Mouse (Mus musculus): ENCODE data around the gene Gm9. TPM values are rescaled to one million over a fixed set of nuclear protein-coding genes. Genes with fewer than 3 reads are reported as not detected.
"Not testable (repeated sequence)": the region's sequence is repeated elsewhere in the genome, so short reads cannot be mapped to it uniquely, and the experiment has no call there.

Gene Gm9
- polyA plus RNA-seq, 1 experiment from 2014 or later = not detected

DNA sequence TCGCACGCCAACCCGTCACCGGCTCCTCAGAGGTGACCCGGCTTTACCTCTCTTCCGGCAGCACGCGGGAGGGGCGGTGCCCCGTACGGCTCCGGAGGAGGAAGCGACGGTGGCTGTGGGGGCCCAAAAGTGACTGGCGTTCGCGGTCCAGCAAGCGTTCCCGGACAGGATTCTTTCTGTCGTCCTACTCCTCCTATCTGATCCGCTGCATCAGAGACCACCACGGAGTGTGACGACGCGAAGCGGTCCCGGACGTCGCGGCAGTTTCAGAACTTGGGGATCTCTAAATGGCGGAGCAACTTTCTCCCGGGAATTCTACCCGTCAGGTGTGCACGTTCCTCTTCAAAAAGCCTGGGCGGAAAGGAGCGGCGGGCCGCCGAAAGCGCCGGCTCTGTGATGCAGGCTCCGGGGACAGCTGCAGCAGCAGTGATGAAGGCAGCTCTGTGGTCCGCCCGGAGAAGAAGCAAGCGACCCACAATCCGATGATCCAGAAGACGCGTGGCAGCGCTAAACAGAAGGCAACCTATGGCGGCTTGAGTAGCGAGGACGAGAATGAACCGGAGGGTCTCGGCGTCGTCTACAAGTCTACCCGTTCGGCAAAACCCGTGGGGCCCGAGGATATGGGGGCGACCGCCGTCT, 19.6 kb downstream of the Gm9 start, which contains the start of the genes Ndufa1 and Rnf113a1:
Ndufa1 (minus strand) TSS at position 59 of the 639 bp plus-strand sequence.
Rnf113a1 (plus strand) TSS at position 141 of the 639 bp plus-strand sequence.
- Histone ChIP-seq H3K9ac (ENCODE audit: low read depth, low read length) (peak within 1 kb of the TSS; percentile 55), H3K4me1 (replicated peaks; ENCODE audit: insufficient read depth, low read length) (no peaks in the 10 kb centered on the region), H3K4me3 (replicated peaks; ENCODE audit: low read depth, low read length) (peak within 1 kb of the TSS; percentile 50), H3K4me2 (ENCODE audit: low read length) (peak within 1 kb of the TSS; percentile 68), H3K27me3 (ENCODE audit: insufficient read depth, low read length) (no peaks in the 10 kb centered on the region), H3K9me3 (replicated peaks; ENCODE audit: low read length) (no peaks in the 10 kb centered on the region), H3K27ac (peak within 1 kb of the TSS; percentile 57), H3K36me3 (ENCODE audit: insufficient read depth, low read length) (no peaks in the 10 kb centered on the region)
- ATAC-seq (replicated peaks; ENCODE audit: low FRiP score, low read depth) (peak; percentile 94), DNase-seq (ENCODE audit: low spot score) (peak; percentile 82)
- TF ChIP-seq CTCF (IDR thresholded peaks at IDR 0.05; ENCODE audit: low read depth) = no peak
- 20% methylated on average over 63 of the region's 63 CpGs for WGBS

DNA sequence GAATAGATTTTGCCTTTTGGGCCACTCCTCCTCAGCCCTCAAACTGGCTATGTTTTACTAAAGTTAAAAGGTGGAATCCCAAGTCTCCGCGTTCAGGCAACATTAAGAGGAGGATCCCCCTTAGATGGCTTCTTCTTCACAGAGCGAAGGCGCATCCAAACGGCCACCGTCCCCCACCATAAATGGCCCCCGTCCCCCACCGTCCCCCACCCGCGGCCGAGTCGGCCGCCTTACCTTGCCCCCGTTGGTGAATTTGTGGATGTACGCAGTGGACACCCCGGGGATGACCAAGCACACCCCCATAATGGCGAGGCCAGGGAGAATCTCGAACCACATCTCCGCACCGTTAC, 20.1 kb downstream of the Gm9 start:
- H3K4me2 ChIP-seq (ENCODE audit: low read length) = peak overlapping the region; percentile 68
- peak overlapping the region; percentile 55 for H3K9ac ChIP-seq (ENCODE audit: low read depth, low read length)
- peak overlapping the region; percentile 50 for H3K4me3 ChIP-seq (replicated peaks; ENCODE audit: low read depth, low read length)
- no peak for TF ChIP-seq CTCF (IDR thresholded peaks at IDR 0.05; ENCODE audit: low read depth)
- DNase-seq (ENCODE audit: low spot score) (peak; percentile 18), ATAC-seq (replicated peaks; ENCODE audit: low FRiP score, low read depth) (peak; percentile 61)
- H3K27me3 ChIP-seq (ENCODE audit: insufficient read depth, low read length) = no peaks in the 10 kb centered on the region
- H3K4me1 ChIP-seq (replicated peaks; ENCODE audit: insufficient read depth, low read length) = no peaks in the 10 kb centered on the region
- no peaks in the 10 kb centered on the region for H3K9me3 ChIP-seq (replicated peaks; ENCODE audit: low read length)
- H3K36me3 ChIP-seq (ENCODE audit: insufficient read depth, low read length) = no peaks in the 10 kb centered on the region
- WGBS = 37% methylated on average over 20 of the region's 20 CpGs
- H3K27ac ChIP-seq = no peak overlapping the region

DNA sequence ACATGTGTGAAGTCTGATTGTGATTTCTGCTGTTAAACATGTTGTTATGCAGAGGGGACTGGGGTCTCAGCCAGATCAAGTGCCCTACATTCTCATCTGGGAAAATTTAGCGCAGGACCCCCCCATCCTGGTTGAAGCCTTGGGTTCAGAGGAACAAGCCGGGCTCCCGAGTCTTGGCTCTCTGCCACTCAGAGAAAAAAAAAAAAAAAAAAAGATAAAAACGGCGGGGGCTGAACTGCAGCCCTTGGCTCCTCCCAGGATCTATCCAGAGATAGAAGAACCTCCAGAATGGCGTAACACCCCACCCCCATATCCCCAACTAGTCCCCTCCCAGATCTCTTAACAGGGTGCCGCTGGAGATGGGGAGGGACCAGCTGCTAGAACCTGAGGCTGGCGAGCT, 26.4 kb downstream of the Gm9 start:
- not testable (repeated sequence) for H3K4me3 ChIP-seq (replicated peaks; ENCODE audit: low read depth, low read length); H3K4me1 ChIP-seq (replicated peaks; ENCODE audit: insufficient read depth, low read length); H3K36me3 ChIP-seq (ENCODE audit: insufficient read depth, low read length); H3K9ac ChIP-seq (ENCODE audit: low read depth, low read length); H3K27me3 ChIP-seq (ENCODE audit: insufficient read depth, low read length); H3K27ac ChIP-seq; ATAC-seq (replicated peaks; ENCODE audit: low FRiP score, low read depth); H3K4me2 ChIP-seq (ENCODE audit: low read length); H3K9me3 ChIP-seq (replicated peaks; ENCODE audit: low read length); DNase-seq (ENCODE audit: low spot score)
- WGBS = 69% methylated on average over 8 of the region's 8 CpGs

DNA sequence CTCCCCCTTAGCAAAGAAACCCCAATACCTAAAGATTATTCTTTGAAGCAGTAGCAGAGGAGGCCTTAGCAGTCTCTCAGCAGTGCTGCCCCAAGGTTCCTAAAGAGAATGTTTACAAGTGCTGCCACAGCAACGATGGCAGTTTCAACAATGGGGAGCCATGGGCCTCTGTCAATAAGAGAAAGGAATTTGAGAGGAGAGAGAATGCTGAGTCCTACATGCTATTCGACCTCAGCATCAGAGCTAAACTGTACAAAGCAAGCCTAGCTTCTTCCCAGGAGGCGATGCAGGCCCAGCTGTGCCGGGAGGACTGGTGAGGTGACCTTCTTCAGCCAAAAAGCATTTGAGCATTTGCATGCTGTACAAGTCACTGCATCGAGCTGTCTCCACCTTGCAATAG, 42.1 kb downstream of the Gm9 start, which contains the start of gene Akap14:
Akap14 (minus strand) TSS at position 101 of the 400 bp plus-strand sequence.
- H3K36me3 ChIP-seq (ENCODE audit: insufficient read depth, low read length) = no peaks in the 10 kb centered on the region
- no peaks in the 10 kb centered on the region for H3K27me3 ChIP-seq (ENCODE audit: insufficient read depth, low read length)
- DNase-seq (ENCODE audit: low spot score) = no peak
- H3K27ac ChIP-seq = no peak within 1 kb of the TSS
- no peak within 1 kb of the TSS for H3K4me3 ChIP-seq (replicated peaks; ENCODE audit: low read depth, low read length)
- H3K4me2 ChIP-seq (ENCODE audit: low read length) = no peak within 1 kb of the TSS
- H3K4me1 ChIP-seq (replicated peaks; ENCODE audit: insufficient read depth, low read length) = no peaks in the 10 kb centered on the region
- no peak within 1 kb of the TSS for H3K9ac ChIP-seq (ENCODE audit: low read depth, low read length)
- ATAC-seq (replicated peaks; ENCODE audit: low FRiP score, low read depth) = no peak
- no peaks in the 10 kb centered on the region for H3K9me3 ChIP-seq (replicated peaks; ENCODE audit: low read length)
- 56% methylated on average over 5 of the region's 5 CpGs for WGBS
- TF ChIP-seq CTCF (IDR thresholded peaks at IDR 0.05; ENCODE audit: low read depth) = no peak

DNA sequence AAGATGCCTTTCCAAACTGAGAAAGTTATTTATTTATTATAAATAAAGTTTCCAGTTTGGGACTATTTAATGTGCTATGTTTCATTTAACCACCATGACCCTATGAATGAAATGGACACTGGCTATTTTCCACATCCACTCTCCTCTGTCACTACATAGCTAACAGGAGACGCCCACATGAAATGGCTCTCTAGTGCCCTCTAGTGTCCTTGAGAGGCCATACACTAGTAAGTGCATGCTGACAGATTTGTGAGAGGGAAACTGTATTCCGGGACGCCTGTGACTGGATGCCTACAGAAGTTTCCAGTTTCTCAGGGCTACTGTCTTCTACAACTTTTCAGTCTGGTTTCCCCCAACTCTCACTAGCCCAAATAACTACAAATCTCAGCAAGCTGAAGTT, 43.8 kb downstream of the Gm9 start:
- DNase-seq (ENCODE audit: low spot score) = peak; percentile 69

DNA sequence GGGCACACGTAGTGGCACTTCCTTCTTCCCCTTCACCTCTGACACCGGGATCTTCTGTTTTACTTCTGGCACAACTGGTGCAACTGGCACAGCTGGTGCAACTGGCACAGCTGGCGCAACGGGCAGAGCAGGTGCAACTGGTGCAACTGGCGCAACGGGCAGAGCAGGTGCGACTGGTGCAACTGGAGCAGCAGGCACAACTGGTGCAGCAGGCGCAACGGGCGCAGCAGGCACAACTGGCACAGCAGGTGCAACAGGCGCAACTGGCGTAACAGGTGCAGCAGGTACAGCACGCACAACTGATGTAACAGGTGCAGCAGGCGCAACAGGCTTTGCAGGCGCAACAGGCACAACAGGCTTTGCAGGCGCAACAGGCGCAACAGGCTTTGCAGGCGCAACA, 47.7 kb downstream of the Gm9 start:
- Histone ChIP-seq H3K27ac (no peak overlapping the region), H3K4me1 (replicated peaks; ENCODE audit: insufficient read depth, low read length) (no peaks in the 10 kb centered on the region), H3K27me3 (ENCODE audit: insufficient read depth, low read length) (no peaks in the 10 kb centered on the region), H3K36me3 (ENCODE audit: insufficient read depth, low read length) (no peaks in the 10 kb centered on the region), H3K4me3 (replicated peaks; ENCODE audit: low read depth, low read length) (no peak overlapping the region), H3K4me2 (ENCODE audit: low read length) (no peak overlapping the region), H3K9me3 (replicated peaks; ENCODE audit: low read length) (no peaks in the 10 kb centered on the region), H3K9ac (ENCODE audit: low read depth, low read length) (no peak overlapping the region)
- WGBS = 81% methylated on average over 18 of the region's 18 CpGs
- TF ChIP-seq CTCF (IDR thresholded peaks at IDR 0.05; ENCODE audit: low read depth) = no peak
- ATAC-seq (replicated peaks; ENCODE audit: low FRiP score, low read depth) = no peak
- no peak for DNase-seq (ENCODE audit: low spot score)

More for the DNA sequence above, 43.8 kb downstream of the Gm9 start:
- Histone ChIP-seq H3K4me3 (replicated peaks; ENCODE audit: low read depth, low read length) (no peak overlapping the region), H3K36me3 (ENCODE audit: insufficient read depth, low read length) (no peaks in the 10 kb centered on the region), H3K9me3 (replicated peaks; ENCODE audit: low read length) (no peaks in the 10 kb centered on the region), H3K4me2 (ENCODE audit: low read length) (no peak overlapping the region), H3K27me3 (ENCODE audit: insufficient read depth, low read length) (no peaks in the 10 kb centered on the region), H3K9ac (ENCODE audit: low read depth, low read length) (no peak overlapping the region), H3K4me1 (replicated peaks; ENCODE audit: insufficient read depth, low read length) (no peaks in the 10 kb centered on the region), H3K27ac (no peak overlapping the region)
- no peak for ATAC-seq (replicated peaks; ENCODE audit: low FRiP score, low read depth)
- peak; percentile 74 for TF ChIP-seq CTCF (IDR thresholded peaks at IDR 0.05; ENCODE audit: low read depth)
- 40% methylated on average over 3 of the region's 3 CpGs for WGBS

DNA sequence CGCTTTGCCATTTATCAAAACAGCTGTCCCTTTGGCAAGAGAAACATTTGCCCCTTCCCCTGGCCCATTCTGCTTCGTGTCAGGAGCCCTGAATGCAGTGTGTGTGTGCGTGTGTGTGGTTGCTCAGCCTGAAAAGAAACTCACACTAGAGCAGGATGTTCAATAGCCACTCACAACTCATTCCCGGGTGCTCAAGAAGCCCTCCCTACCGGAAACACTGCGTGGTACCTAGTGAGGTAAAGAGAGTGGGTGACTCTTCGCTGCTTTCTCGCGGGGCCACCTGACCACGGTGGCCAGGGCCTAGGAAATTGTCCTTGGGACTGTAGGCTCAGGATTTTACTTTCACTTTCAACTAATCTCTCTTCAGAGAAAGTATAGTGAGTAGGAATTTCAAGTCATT, 49.7 kb downstream of the Gm9 start:
- H3K27ac ChIP-seq = no peak overlapping the region
- no peak overlapping the region for H3K4me2 ChIP-seq (ENCODE audit: low read length)
- no peaks in the 10 kb centered on the region for H3K4me1 ChIP-seq (replicated peaks; ENCODE audit: insufficient read depth, low read length)
- H3K9ac ChIP-seq (ENCODE audit: low read depth, low read length) = no peak overlapping the region
- 79% methylated on average over 10 of the region's 10 CpGs for WGBS
- no peak for DNase-seq (ENCODE audit: low spot score)
- no peaks in the 10 kb centered on the region for H3K27me3 ChIP-seq (ENCODE audit: insufficient read depth, low read length)
- H3K9me3 ChIP-seq (replicated peaks; ENCODE audit: low read length) = no peaks in the 10 kb centered on the region
- no peak for TF ChIP-seq CTCF (IDR thresholded peaks at IDR 0.05; ENCODE audit: low read depth)
- no peaks in the 10 kb centered on the region for H3K36me3 ChIP-seq (ENCODE audit: insufficient read depth, low read length)
- no peak overlapping the region for H3K4me3 ChIP-seq (replicated peaks; ENCODE audit: low read depth, low read length)
- no peak for ATAC-seq (replicated peaks; ENCODE audit: low FRiP score, low read depth)

Other genes with a start within 250 kb of the Gm9 start
- 12.3 and 13.1 TPM in 2 replicates for gene Sept6, start 219.2 kb downstream of the Gm9 start, polyA plus RNA-seq (2015; fragmentation: Nextera tagmentation; extraction: Ambion mirVana)
- 0.11 TPM in 1 of 2 replicates, not detected in the other for gene Sowahd, start 162.2 kb downstream of the Gm9 start, polyA plus RNA-seq (2015; fragmentation: Nextera tagmentation; extraction: Ambion mirVana)
- gene Rpl39, start 125.6 kb downstream of the Gm9 start, polyA plus RNA-seq (2015; fragmentation: Nextera tagmentation; extraction: Ambion mirVana) = 703 and 903 TPM in 2 replicates
- 17.2 TPM in 2 replicates for gene Upf3b, start 100.7 kb downstream of the Gm9 start, polyA plus RNA-seq (2015; fragmentation: Nextera tagmentation; extraction: Ambion mirVana)
- 12.1 and 12.8 TPM in 2 replicates for gene Nkap, start 84.2 kb downstream of the Gm9 start, polyA plus RNA-seq (2015; fragmentation: Nextera tagmentation; extraction: Ambion mirVana)
- gene Akap14, start 42.2 kb downstream of the Gm9 start, polyA plus RNA-seq (2015; fragmentation: Nextera tagmentation; extraction: Ambion mirVana) = not detected in 2 replicates
- gene Ndufa1, start 19.9 kb downstream of the Gm9 start, polyA plus RNA-seq (2015; fragmentation: Nextera tagmentation; extraction: Ambion mirVana) = 715 and 799 TPM in 2 replicates
- 8.9 and 9.6 TPM in 2 replicates for gene Rnf113a1, start 19.8 kb downstream of the Gm9 start, polyA plus RNA-seq (2015; fragmentation: Nextera tagmentation; extraction: Ambion mirVana)
- not detected in 2 replicates for gene Rhox1, start 11.2 kb upstream of the Gm9 start, polyA plus RNA-seq (2015; fragmentation: Nextera tagmentation; extraction: Ambion mirVana)
- not detected in 2 replicates for gene Rhox2a, start 33.9 kb upstream of the Gm9 start, polyA plus RNA-seq (2015; fragmentation: Nextera tagmentation; extraction: Ambion mirVana)
- not detected in 2 replicates for gene Rhox3a, start 38.9 kb upstream of the Gm9 start, polyA plus RNA-seq (2015; fragmentation: Nextera tagmentation; extraction: Ambion mirVana)
- not detected in 2 replicates for gene Rhox4a, start 54.3 kb upstream of the Gm9 start, polyA plus RNA-seq (2015; fragmentation: Nextera tagmentation; extraction: Ambion mirVana)
- not detected in 2 replicates for gene Rhox3a2, start 169.0 kb upstream of the Gm9 start, polyA plus RNA-seq (2015; fragmentation: Nextera tagmentation; extraction: Ambion mirVana)
- not detected in 2 replicates for gene Rhox4a2, start 179.8 kb upstream of the Gm9 start, polyA plus RNA-seq (2015; fragmentation: Nextera tagmentation; extraction: Ambion mirVana)
- gene Rhox2b, start 201.0 kb upstream of the Gm9 start, polyA plus RNA-seq (2015; fragmentation: Nextera tagmentation; extraction: Ambion mirVana) = not detected in 2 replicates
- gene Rhox4b, start 221.5 kb upstream of the Gm9 start, polyA plus RNA-seq (2015; fragmentation: Nextera tagmentation; extraction: Ambion mirVana) = not detected in 2 replicates
- gene Rhox2c, start 242.6 kb upstream of the Gm9 start, polyA plus RNA-seq (2015; fragmentation: Nextera tagmentation; extraction: Ambion mirVana) = not detected in 2 replicates
- not detected in 2 replicates for gene Rhox3c, start 247.5 kb upstream of the Gm9 start, polyA plus RNA-seq (2015; fragmentation: Nextera tagmentation; extraction: Ambion mirVana)